Mouse (Mus musculus) embryonic facial prominence, embryonic 14.5 days (tissue): Measurements from ENCODE around the gene Mapk3. TPM values are rescaled to one million over a fixed set of nuclear protein-coding genes. Genes with fewer than 3 reads are reported as not detected.
A peak's percentile ranks its signal among the peaks of the same experiment; 100 is the strongest.

Experiments
- ATAC-seq: fragments of 200-750 bp; cut with Nextera tagmentation; 2 replicates; pipeline ENCODE4 v1.8.0; 2017; ENCODE audit warnings: low read depth, moderate number of reproducible peaks, moderate TSS enrichment
- DNase-seq: peaks from one replicate; pipeline ENCODE4 v3.0.0-alpha.2; 2015; ENCODE audit warnings: low spot score
- H3K27ac ChIP-seq: fragments of 300-500 bp; sonication (generic); replicated peaks from 2 replicates; pipeline ENCODE4 v1.5.1; 2014; ENCODE audit warnings: low read depth, mild to moderate bottlenecking, low read length, moderate library complexity
- H3K27me3 ChIP-seq: fragments of 300-500 bp; sonication (generic); replicated peaks from 2 replicates; pipeline ENCODE4 v1.6.1; 2014; ENCODE audit warnings: low read length; ENCODE audit not compliant: control insufficient read depth, insufficient read depth
- H3K36me3 ChIP-seq: fragments of 300-500 bp; sonication (generic); 2 replicates; pipeline ENCODE4 v1.6.1; 2014; ENCODE audit warnings: low read length, mixed read lengths; ENCODE audit not compliant: control insufficient read depth, insufficient read depth
- H3K4me1 ChIP-seq: fragments of 300-500 bp; sonication (generic); 2 replicates; pipeline ENCODE4 v1.6.1; 2014; ENCODE audit warnings: antibody characterized with exemption, low read length; ENCODE audit not compliant: control insufficient read depth, insufficient read depth
- H3K4me2 ChIP-seq: fragments of 300-500 bp; sonication (generic); 2 replicates; pipeline ENCODE4 v1.6.1; 2014; ENCODE audit warnings: low read depth, mild to moderate bottlenecking, low read length, moderate library complexity, mixed read lengths
- H3K4me3 ChIP-seq: fragments of 300-500 bp; sonication (generic); 2 replicates; pipeline ENCODE4 v1.5.1; 2014; ENCODE audit warnings: low read depth, mild to moderate bottlenecking, low read length
- H3K9ac ChIP-seq: fragments of 300-500 bp; sonication (generic); 2 replicates; pipeline ENCODE4 v1.6.1; 2014; ENCODE audit warnings: low read depth, mild to moderate bottlenecking, low read length, moderate library complexity, mixed read lengths
- H3K9me3 ChIP-seq: fragments of 300-500 bp; sonication (generic); 2 replicates; pipeline ENCODE4 v1.6.1; 2016; ENCODE audit warnings: low read length; ENCODE audit not compliant: control insufficient read depth
- WGBS: fragments of 180-500 bp; shearing (Covaris S2); extraction: QIAGEN DNeasy Blood & Tissue Kit; methylation state at CpG from one replicate; pipeline ENCODE4 v1.1.7; 2014; 5-methylcytosine and 5-hydroxymethylcytosine counted together
- polyA plus RNA-seq: library from polyadenylated mRNA; unstranded; fragments of >200 nt; fragmentation: Nextera tagmentation; extraction: Ambion mirVana; gene quantifications from 2 replicates; pipeline ENCODE4 v1.2.1, GENCODE M21; 2014

The Mapk3 gene
- polyA plus RNA-seq, 1 experiment from 2014 or later, result 61.9 TPM

- no peak for ATAC-seq
- no peak overlapping the region for H3K4me3 ChIP-seq
- 0 out of 2 replicates have a peak overlapping the region, but pooled peaks have one; percentile 5 for H3K9ac ChIP-seq
- WGBS, result 80% methylated on average over 13 of the region's 13 CpGs
- no peak overlapping the region for H3K4me2 ChIP-seq
- peaks cover 20% of the 10 kb centered on the region for H3K4me1 ChIP-seq
- no peak for DNase-seq
- H3K27ac ChIP-seq, result no peak overlapping the region
- peaks cover 49% of the 10 kb centered on the region for H3K36me3 ChIP-seq
- H3K27me3 ChIP-seq, result no peaks in the 10 kb centered on the region
- H3K9me3 ChIP-seq, result no peaks in the 10 kb centered on the region
These were observed 23.3 kb downstream of the Mapk3 start for GRCm38 (mm10) chr7:126782693-126783092.

GRCm38 (mm10) chr7:126784469-126784868 lies 25.1 kb downstream of the Mapk3 start:
- Histone ChIP-seq H3K36me3 (peaks cover 59% of the 10 kb centered on the region), H3K4me3 (no peak overlapping the region), H3K4me1 (peaks cover 15% of the 10 kb centered on the region), H3K27me3 (no peaks in the 10 kb centered on the region), H3K9ac (no peak overlapping the region), H3K9me3 (no peaks in the 10 kb centered on the region), H3K27ac (no peak overlapping the region), H3K4me2 (no peak overlapping the region)
- DNase-seq (no peak), ATAC-seq (no peak)
- WGBS, result 82% methylated on average over 6 of the region's 7 CpGs

- DNase-seq (no peak), ATAC-seq (no peak)
- no peak overlapping the region for H3K4me2 ChIP-seq
- no peak overlapping the region for H3K27ac ChIP-seq
- peaks cover 9% of the 10 kb centered on the region; the same call in 1 of the 2 replicates for H3K4me1 ChIP-seq
- 85% methylated on average over 4 of the region's 4 CpGs for WGBS
- no peaks in the 10 kb centered on the region for H3K27me3 ChIP-seq
- H3K9ac ChIP-seq, result no peak overlapping the region
- no peaks in the 10 kb centered on the region for H3K9me3 ChIP-seq
- peaks cover 63% of the 10 kb centered on the region for H3K36me3 ChIP-seq
- no peak overlapping the region for H3K4me3 ChIP-seq
These were observed 25.7 kb downstream of the Mapk3 start for GRCm38 (mm10) chr7:126785056-126785455.

GRCm38 (mm10) chr7:126786142-126786541 lies 26.7 kb downstream of the Mapk3 start:
- WGBS, result 95% methylated on average over 14 of the region's 14 CpGs
- Histone ChIP-seq H3K27ac (no peak overlapping the region), H3K4me2 (no peak overlapping the region), H3K4me3 (no peak overlapping the region), H3K27me3 (no peaks in the 10 kb centered on the region), H3K9me3 (no peaks in the 10 kb centered on the region), H3K36me3 (peaks cover 63% of the 10 kb centered on the region), H3K4me1 (0 out of 2 replicates have a peak, but pooled peaks cover 8% of the 10 kb centered on the region), H3K9ac (no peak overlapping the region)
- DNase-seq (no peak), ATAC-seq (no peak)

- Histone ChIP-seq H3K27me3 (no peaks in the 10 kb centered on the region), H3K9ac (no peak overlapping the region), H3K4me1 (0 out of 2 replicates have a peak, but pooled peaks cover 7% of the 10 kb centered on the region), H3K9me3 (no peaks in the 10 kb centered on the region), H3K4me3 (no peak overlapping the region), H3K4me2 (no peak overlapping the region), H3K36me3 (peaks cover 62% of the 10 kb centered on the region), H3K27ac (no peak overlapping the region)
- DNase-seq (no peak), ATAC-seq (no peak)
- 96% methylated on average over 4 of the region's 4 CpGs for WGBS
These were observed 29.7 kb downstream of the Mapk3 start for GRCm38 (mm10) chr7:126789141-126789540.

- ATAC-seq (peak; percentile 95), DNase-seq (peak; percentile 99)
- H3K36me3 ChIP-seq, result peaks cover 62% of the 10 kb centered on the region
- WGBS, result under 1% methylated on average over 55 of the region's 83 CpGs
- H3K9ac ChIP-seq, result peak within 1 kb of the TSS; percentile 92
- 0 out of 2 replicates have a peak, but pooled peaks cover 7% of the 10 kb centered on the region for H3K4me1 ChIP-seq
- H3K4me3 ChIP-seq, result peak within 1 kb of the TSS; percentile 74
- H3K27me3 ChIP-seq, result no peaks in the 10 kb centered on the region
- H3K9me3 ChIP-seq, result no peaks in the 10 kb centered on the region
- H3K27ac ChIP-seq, result peak within 1 kb of the TSS; percentile 96
- H3K4me2 ChIP-seq, result peak within 1 kb of the TSS; percentile 72
These were observed 32.7 kb downstream of the Mapk3 start, which contains the start of gene Ppp4c for GRCm38 (mm10) chr7:126791851-126792720. Gene Ppp4c (minus strand): TSS chr7:126792496.

- peaks cover 11% of the 10 kb centered on the region for H3K4me1 ChIP-seq
- H3K27me3 ChIP-seq, result no peaks in the 10 kb centered on the region
- H3K4me2 ChIP-seq, result peak overlapping the region; percentile 72
- no peak for DNase-seq
- H3K4me3 ChIP-seq, result peak overlapping the region; percentile 74
- ATAC-seq, result no peak
- peaks cover 58% of the 10 kb centered on the region for H3K36me3 ChIP-seq
- 29% methylated on average over 11 of the region's 11 CpGs for WGBS
- peak overlapping the region; percentile 58 for H3K9ac ChIP-seq
- H3K9me3 ChIP-seq, result no peaks in the 10 kb centered on the region
- peak overlapping the region; percentile 96 for H3K27ac ChIP-seq
These were observed 33.5 kb downstream of the Mapk3 start for GRCm38 (mm10) chr7:126792721-126793443.

GRCm38 (mm10) chr7:126793456-126794270 lies 34.3 kb downstream of the Mapk3 start:
- peak overlapping the region; percentile 96 for H3K27ac ChIP-seq
- H3K27me3 ChIP-seq, result no peaks in the 10 kb centered on the region
- H3K36me3 ChIP-seq, result peaks cover 51% of the 10 kb centered on the region
- ATAC-seq, result no peak
- H3K9ac ChIP-seq, result no peak overlapping the region
- H3K4me3 ChIP-seq, result no peak overlapping the region
- H3K4me2 ChIP-seq, result no peak overlapping the region
- H3K4me1 ChIP-seq, result peaks cover 11% of the 10 kb centered on the region
- 70% methylated on average over 4 of the region's 4 CpGs for WGBS
- DNase-seq, result no peak
- no peaks in the 10 kb centered on the region for H3K9me3 ChIP-seq
